8 mouse cellular contexts compared by ENCODE assay signal in the genomic region with DNA sequence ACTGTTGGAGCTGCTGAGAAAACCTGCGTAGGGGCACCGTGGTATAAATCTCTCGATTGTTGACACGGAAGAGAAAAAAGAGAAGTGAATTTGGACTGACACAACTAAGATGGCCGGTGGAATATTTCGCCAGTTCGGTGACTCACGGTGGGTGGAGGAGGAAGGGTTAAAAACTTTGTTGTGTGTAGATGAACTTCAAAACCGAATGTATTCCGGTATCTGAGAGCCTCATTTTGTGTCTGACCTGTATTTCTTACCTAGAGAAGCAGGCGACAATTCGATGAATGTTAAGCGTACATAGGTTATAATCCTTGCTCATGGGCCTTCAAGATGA. TPM values are rescaled to one million over a fixed set of nuclear protein-coding genes. Genes with fewer than 3 reads are reported as not detected.
DNase-seq lines count a peak whose midpoint lies in the region; ATAC-seq lines count a peak whose summit lies in the region.

No protein-coding gene starts in this region.

- H3K9ac ChIP-seq in lung, embryonic 15.5 days: peak overlapping the region; percentile 94
- peak overlapping the region; percentile 97 for H3K9ac ChIP-seq in embryonic facial prominence, embryonic 13.5 days
- peak overlapping the region; percentile 97 for H3K9ac ChIP-seq in limb, embryonic 11.5 days (ENCODE audit: low read length)

- DNase-seq in lung, postnatal 14 days: no peak
- no peak for DNase-seq in limb, embryonic 11.5 days (ENCODE audit: low spot score)
- DNase-seq in B cell, adult 2 months: no peak
- no peak for DNase-seq in ovary, postnatal 10 days (ENCODE audit: low spot score)
- DNase-seq in cerebellum, adult 9-10 months: no peak

- H3K36me3 ChIP-seq in lung, embryonic 15.5 days: no peaks in the 10 kb centered on the region
- no peaks in the 10 kb centered on the region; the same call in 1 of the 2 replicates for H3K36me3 ChIP-seq in embryonic facial prominence, embryonic 13.5 days
- H3K36me3 ChIP-seq in limb, embryonic 11.5 days (ENCODE audit: control insufficient read depth, insufficient read depth, low read length): no peaks in the 10 kb centered on the region

- H3K4me2 ChIP-seq in lung, embryonic 15.5 days: peak overlapping the region; percentile 56
- peak overlapping the region; percentile 57 for H3K4me2 ChIP-seq in embryonic facial prominence, embryonic 13.5 days
- H3K4me2 ChIP-seq in limb, embryonic 11.5 days (ENCODE audit: low read depth, severe bottlenecking): peak overlapping the region; percentile 26

- H3K27me3 ChIP-seq in lung, embryonic 15.5 days: no peaks in the 10 kb centered on the region
- no peaks in the 10 kb centered on the region for H3K27me3 ChIP-seq in embryonic facial prominence, embryonic 13.5 days
- H3K27me3 ChIP-seq in limb, embryonic 11.5 days (ENCODE audit: control insufficient read depth, insufficient read depth, low read length): no peaks in the 10 kb centered on the region

- H3K4me3 ChIP-seq in lung, embryonic 15.5 days: peak overlapping the region; percentile 80
- H3K4me3 ChIP-seq in embryonic facial prominence, embryonic 13.5 days: peak overlapping the region; percentile 89
- peak overlapping the region; percentile 90 for H3K4me3 ChIP-seq in limb, embryonic 11.5 days (ENCODE audit: low read depth, low read length)

- H3K27ac ChIP-seq in lung, embryonic 15.5 days: peak overlapping the region; percentile 99
- H3K27ac ChIP-seq in embryonic facial prominence, embryonic 13.5 days: peak overlapping the region; percentile 99
- peak overlapping the region; percentile 97; the same call in 1 of the 2 replicates for H3K27ac ChIP-seq in limb, embryonic 11.5 days (replicated peaks; ENCODE audit: low read depth, low read length)

- 8% methylated on average over 13 of the region's 13 CpGs for WGBS in lung, embryonic 15.5 days
- 10% methylated on average over 13 of the region's 13 CpGs for WGBS in embryonic facial prominence, embryonic 13.5 days
- 14% methylated on average over 13 of the region's 13 CpGs for WGBS in limb, embryonic 11.5 days

- peaks cover 12% of the 10 kb centered on the region for H3K4me1 ChIP-seq in lung, embryonic 15.5 days
- H3K4me1 ChIP-seq in embryonic facial prominence, embryonic 13.5 days: peaks cover 3% of the 10 kb centered on the region
- H3K4me1 ChIP-seq in limb, embryonic 11.5 days (ENCODE audit: control insufficient read depth, insufficient read depth, low read length): no peaks in the 10 kb centered on the region

- peak; percentile 8 for ATAC-seq in lung, embryonic 15.5 days (ENCODE audit: borderline replicate concordance, extremely low read depth, low FRiP score, low TSS enrichment)
- ATAC-seq in embryonic facial prominence, embryonic 13.5 days (ENCODE audit: insufficient number of reproducible peaks, insufficient read depth, low FRiP score, low TSS enrichment, low read depth): no peak
- ATAC-seq in limb, embryonic 11.5 days (ENCODE audit: insufficient number of reproducible peaks, low FRiP score, low TSS enrichment, low read depth): no peak
- ATAC-seq in neutrophil, adult 5-6 weeks (ENCODE audit: extremely low read depth, insufficient number of reproducible peaks, low FRiP score, poor library complexity, severe bottlenecking): peak; percentile 55

- H3K9me3 ChIP-seq in lung, embryonic 15.5 days: no peaks in the 10 kb centered on the region
- H3K9me3 ChIP-seq in embryonic facial prominence, embryonic 13.5 days: no peaks in the 10 kb centered on the region
- H3K9me3 ChIP-seq in limb, embryonic 11.5 days (ENCODE audit: control insufficient read depth, low read length): no peaks in the 10 kb centered on the region

RNA-seq across cellular contexts. Expression of a gene that starts 0.4 kb away (rescaled TPM):
- polyA plus RNA-seq in lung, embryonic 15.5 days (2015; fragmentation: Nextera tagmentation; extraction: Ambion mirVana): 65.1 and 72.5 TPM in 2 replicates
- 80.4 and 92.3 TPM in 2 replicates for polyA plus RNA-seq in embryonic facial prominence, embryonic 13.5 days (2015; fragmentation: Nextera tagmentation; extraction: Ambion mirVana)
- 76.1 and 77.4 TPM in 2 replicates for polyA plus RNA-seq in limb, embryonic 11.5 days (2014; fragmentation: Nextera tagmentation; extraction: Ambion mirVana)
- total RNA-seq in neutrophil, adult 5-6 weeks (2017): 51.2 and 67.6 TPM in 2 replicates

RNA-seq across cellular contexts. Expression of a gene that starts 40.6 kb away (rescaled TPM):
- 62.8 and 68.1 TPM in 2 replicates for polyA plus RNA-seq in lung, embryonic 15.5 days (2015; fragmentation: Nextera tagmentation; extraction: Ambion mirVana)
- polyA plus RNA-seq in embryonic facial prominence, embryonic 13.5 days (2015; fragmentation: Nextera tagmentation; extraction: Ambion mirVana): 48.3 and 50.1 TPM in 2 replicates
- 95.9 and 100 TPM in 2 replicates for polyA plus RNA-seq in limb, embryonic 11.5 days (2014; fragmentation: Nextera tagmentation; extraction: Ambion mirVana)
- 24.4 and 29.1 TPM in 2 replicates for total RNA-seq in neutrophil, adult 5-6 weeks (2017)

Comparison
In these comparisons a context has a peak if more than half of its experiments do, and no peak if none do; other contexts are left out.
1. ATAC-seq: peak in lung, embryonic 15.5 days (single experiment) and neutrophil, adult 5-6 weeks (single experiment); none in embryonic facial prominence, embryonic 13.5 days (single experiment) and limb, embryonic 11.5 days (single experiment).
2. Peak in every context shown above with its lines, with median percentiles within 50 percentile points of each other: H3K27ac ChIP-seq, H3K4me2 ChIP-seq, H3K4me3 ChIP-seq and H3K9ac ChIP-seq.